Mouse (Mus musculus) intestine, postnatal 0 days (tissue): ENCODE data around the gene Dennd2c. TPM values are rescaled to one million over a fixed set of nuclear protein-coding genes. Genes with fewer than 3 reads are reported as not detected.

Experiments
- ATAC-seq: fragments of 200-750 bp; cut with Nextera tagmentation; 2 replicates; pipeline ENCODE4 v1.8.0; 2017; ENCODE audit warnings: mild to moderate bottlenecking, moderate TSS enrichment, moderate library complexity
- H3K27ac ChIP-seq: fragments of 300-500 bp; sonication (generic); 2 replicates; pipeline ENCODE4 v1.5.1; 2014; ENCODE audit warnings: mild to moderate bottlenecking, low read depth, low read length, moderate library complexity
- H3K27me3 ChIP-seq: fragments of 300-500 bp; sonication (generic); replicated peaks from 2 replicates; pipeline ENCODE4 v1.6.1; 2014; ENCODE audit warnings: low read length, mixed read lengths; ENCODE audit not compliant: control insufficient read depth, insufficient read depth
- H3K36me3 ChIP-seq: fragments of 300-500 bp; sonication (generic); 2 replicates; pipeline ENCODE4 v1.6.1; 2014; ENCODE audit warnings: mild to moderate bottlenecking, moderate library complexity; ENCODE audit not compliant: control insufficient read depth, insufficient read depth
- H3K4me1 ChIP-seq: fragments of 300-500 bp; sonication (generic); replicated peaks from 2 replicates; pipeline ENCODE4 v1.6.1; 2014; ENCODE audit warnings: antibody characterized with exemption, low read length, mixed read lengths; ENCODE audit not compliant: control insufficient read depth, insufficient read depth
- H3K4me2 ChIP-seq: fragments of 300-500 bp; sonication (generic); replicated peaks from 2 replicates; pipeline ENCODE4 v1.6.1; 2014; ENCODE audit warnings: low read depth, mild to moderate bottlenecking, moderate library complexity
- H3K4me3 ChIP-seq: fragments of 300-500 bp; sonication (generic); 2 replicates; pipeline ENCODE4 v1.5.1; 2014; ENCODE audit warnings: low read depth, low read length
- H3K9ac ChIP-seq: fragments of 300-500 bp; sonication (generic); 2 replicates; pipeline ENCODE4 v1.6.1; 2014; ENCODE audit warnings: mild to moderate bottlenecking, low read depth, low read length
- H3K9me3 ChIP-seq: fragments of 300-500 bp; sonication (generic); 2 replicates; pipeline ENCODE4 v1.6.1; 2016; ENCODE audit warnings: mixed run types; ENCODE audit not compliant: control insufficient read depth
- CTCF ChIP-seq: sonication (generic); IDR thresholded peaks from 2 replicates; pipeline ENCODE4 v1.5.1; 2016; ENCODE audit warnings: low read depth, mild to moderate bottlenecking, control low read depth, antibody characterized with exemption, moderate library complexity
- WGBS: fragments of 180-500 bp; shearing (Covaris S2); extraction: QIAGEN DNeasy Blood & Tissue Kit; methylation state at CpG from one replicate; pipeline ENCODE4 v1.1.7; 2014; 5-methylcytosine and 5-hydroxymethylcytosine counted together
- polyA plus RNA-seq: library from polyadenylated mRNA; unstranded; fragments of >200 nt; fragmentation: Nextera tagmentation; extraction: Ambion mirVana; gene quantifications from 2 replicates; pipeline ENCODE4 v1.2.1, GENCODE M21; 2015

The Dennd2c gene
- polyA plus RNA-seq, 1 experiment from 2014 or later: 0.96 TPM

DNA sequence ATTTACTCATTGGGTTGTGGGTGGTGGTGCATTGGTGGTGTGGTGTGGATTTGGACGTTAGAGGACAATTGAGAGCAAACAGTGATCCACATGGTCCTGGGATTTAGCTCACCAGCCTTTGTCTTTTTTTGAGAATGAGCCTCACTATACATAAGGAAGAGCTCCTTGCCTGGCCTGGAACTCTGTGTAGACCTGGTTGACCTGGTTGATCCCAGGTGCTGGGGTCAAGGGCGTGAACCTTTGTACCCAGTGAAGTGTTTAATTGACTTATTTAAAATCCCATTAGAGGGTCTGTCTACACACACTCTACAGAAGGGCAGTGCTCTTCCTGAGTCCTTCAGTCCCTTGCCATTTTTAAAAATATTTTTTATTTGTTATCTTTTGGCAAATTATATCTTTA is 42.9 kb downstream of the Dennd2c start:
- H3K27me3 ChIP-seq: no peaks in the 10 kb centered on the region
- no peak overlapping the region for H3K9ac ChIP-seq
- no peak for TF ChIP-seq CTCF
- H3K4me1 ChIP-seq: no peaks in the 10 kb centered on the region
- H3K27ac ChIP-seq: no peak overlapping the region
- no peak overlapping the region for H3K4me3 ChIP-seq
- H3K36me3 ChIP-seq: no peaks in the 10 kb centered on the region
- WGBS: 73% methylated on average over 2 of the region's 2 CpGs
- ATAC-seq: no peak
- H3K9me3 ChIP-seq: no peaks in the 10 kb centered on the region
- no peak overlapping the region for H3K4me2 ChIP-seq

DNA sequence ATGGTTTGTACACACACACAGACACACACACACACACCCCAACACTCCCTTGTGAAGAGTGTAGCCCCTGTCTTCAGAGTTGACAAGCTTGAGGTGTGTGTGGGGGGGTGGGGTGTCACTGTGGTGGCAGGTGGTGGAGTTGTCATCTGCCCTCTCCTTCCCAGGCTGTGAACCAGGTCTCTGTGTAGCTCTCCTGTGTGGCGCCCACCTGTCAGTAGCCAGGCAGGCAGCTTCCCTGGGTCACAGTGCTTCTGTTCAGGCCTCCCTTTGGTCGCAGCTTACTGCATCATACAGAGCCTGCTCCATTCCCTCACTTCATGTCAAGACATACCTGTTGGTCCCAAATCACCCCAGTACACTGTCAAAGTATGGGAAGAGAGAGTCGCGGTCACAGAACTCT is 43.4 kb downstream of the Dennd2c start:
- H3K9ac ChIP-seq: no peak overlapping the region
- H3K4me1 ChIP-seq: no peaks in the 10 kb centered on the region
- no peak overlapping the region for H3K4me3 ChIP-seq
- no peak overlapping the region for H3K4me2 ChIP-seq
- no peaks in the 10 kb centered on the region for H3K9me3 ChIP-seq
- no peak overlapping the region for H3K27ac ChIP-seq
- H3K36me3 ChIP-seq: no peaks in the 10 kb centered on the region
- TF ChIP-seq CTCF: no peak
- ATAC-seq: no peak
- 77% methylated on average over 4 of the region's 4 CpGs for WGBS
- H3K27me3 ChIP-seq: no peaks in the 10 kb centered on the region

DNA sequence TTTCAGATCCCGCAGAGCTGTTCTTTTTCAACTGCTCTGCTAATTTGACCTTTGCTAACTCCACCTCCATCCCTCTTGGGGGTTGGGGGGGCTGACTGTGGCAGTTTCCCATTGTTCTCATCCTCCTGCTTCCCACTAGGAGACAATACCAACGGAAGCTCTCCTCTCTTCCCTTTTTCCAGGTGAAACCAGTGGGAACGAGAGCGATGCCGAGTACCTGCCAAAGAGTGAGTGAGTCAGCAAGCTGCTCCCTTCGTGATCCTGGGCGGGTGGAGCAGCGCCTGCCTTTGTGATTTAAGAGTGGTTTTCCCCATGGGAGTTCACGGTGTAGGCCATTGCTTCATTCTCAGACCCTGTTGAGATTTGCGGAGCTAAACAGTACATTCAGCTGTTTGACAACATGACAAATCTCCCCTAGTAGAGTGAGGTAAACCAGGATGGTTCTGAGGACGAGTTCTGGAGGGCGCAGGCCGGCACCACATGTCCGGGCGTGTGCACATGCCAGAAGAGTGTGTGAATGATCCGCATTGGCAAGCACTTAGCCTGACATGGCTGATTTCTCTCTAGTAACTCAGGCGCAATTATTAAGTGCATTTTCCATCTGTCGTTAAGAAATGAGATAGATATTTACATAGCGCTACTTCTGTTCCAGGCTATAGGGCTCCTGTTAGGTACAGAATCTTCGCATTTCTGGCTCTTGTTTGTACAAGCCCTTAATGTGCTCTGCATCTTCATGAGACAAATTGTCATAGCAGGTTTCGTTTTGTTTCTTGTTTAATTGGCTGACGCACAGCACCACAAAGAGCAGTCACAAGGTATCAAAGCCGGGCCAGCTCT is 44.1 kb downstream of the Dennd2c start:
- no peak overlapping the region for H3K27ac ChIP-seq
- no peaks in the 10 kb centered on the region for H3K4me1 ChIP-seq
- no peak for ATAC-seq
- no peaks in the 10 kb centered on the region for H3K27me3 ChIP-seq
- no peaks in the 10 kb centered on the region for H3K36me3 ChIP-seq
- 67% methylated on average over 23 of the region's 23 CpGs for WGBS
- H3K4me3 ChIP-seq: no peak overlapping the region
- TF ChIP-seq CTCF: no peak
- H3K4me2 ChIP-seq: no peak overlapping the region
- no peaks in the 10 kb centered on the region for H3K9me3 ChIP-seq
- H3K9ac ChIP-seq: no peak overlapping the region

DNA sequence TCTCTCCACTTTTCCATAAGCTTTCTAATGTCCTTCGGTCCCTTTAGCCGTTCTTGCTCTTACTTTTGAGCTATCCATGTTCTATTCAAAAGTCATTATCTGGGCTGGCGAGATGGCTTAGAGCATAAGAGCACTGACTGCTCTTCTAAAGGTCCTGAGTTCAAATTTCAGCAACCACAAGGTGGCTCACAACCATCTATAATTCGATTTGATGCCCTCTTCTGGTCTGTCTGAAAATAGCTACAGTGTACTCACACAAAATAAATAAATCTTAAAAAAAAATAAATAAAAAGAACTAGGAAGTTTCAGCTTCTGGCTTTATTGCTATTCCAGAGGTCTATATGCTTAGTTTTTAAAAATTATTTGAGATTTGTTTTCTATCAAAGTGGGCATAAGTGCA is 45.4 kb downstream of the Dennd2c start:
- no peaks in the 10 kb centered on the region for H3K9me3 ChIP-seq
- H3K4me2 ChIP-seq: no peak overlapping the region
- no peaks in the 10 kb centered on the region for H3K27me3 ChIP-seq
- no peak overlapping the region for H3K27ac ChIP-seq
- 87% methylated on average over 4 of the region's 4 CpGs for WGBS
- ATAC-seq: no peak
- TF ChIP-seq CTCF: peak; percentile 22; the same call in 1 of the 2 replicates
- no peak overlapping the region for H3K4me3 ChIP-seq
- no peak overlapping the region for H3K9ac ChIP-seq
- no peaks in the 10 kb centered on the region for H3K4me1 ChIP-seq
- H3K36me3 ChIP-seq: 0 out of 2 replicates have a peak, but pooled peaks cover 3% of the 10 kb centered on the region

DNA sequence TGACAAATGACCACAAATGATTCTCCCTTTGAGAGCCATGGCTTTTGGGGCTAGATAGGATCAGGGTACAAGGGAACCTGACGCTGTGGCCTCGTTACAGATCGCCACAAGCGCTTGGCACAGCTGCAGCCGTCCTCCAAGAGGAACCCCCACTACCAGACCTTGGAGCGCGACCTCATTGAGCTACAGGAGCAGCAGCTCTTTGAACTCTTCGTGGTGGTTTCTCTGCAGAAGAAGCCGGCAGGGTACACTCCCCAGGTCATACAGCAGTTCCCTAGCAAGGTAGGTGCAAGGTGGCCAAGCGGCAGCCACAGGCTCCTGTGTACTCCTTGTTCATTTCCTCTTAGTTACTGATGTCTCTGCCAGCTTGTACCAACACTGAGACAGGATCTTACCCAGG is 46.5 kb downstream of the Dennd2c start:
- Histone ChIP-seq H3K36me3 (0 out of 2 replicates have a peak, but pooled peaks cover 8% of the 10 kb centered on the region), H3K9ac (no peak overlapping the region), H3K27me3 (no peaks in the 10 kb centered on the region), H3K4me1 (no peaks in the 10 kb centered on the region), H3K27ac (no peak overlapping the region), H3K9me3 (no peaks in the 10 kb centered on the region), H3K4me3 (no peak overlapping the region), H3K4me2 (no peak overlapping the region)
- WGBS: 91% methylated on average over 10 of the region's 10 CpGs
- no peak for TF ChIP-seq CTCF
- no peak for ATAC-seq

DNA sequence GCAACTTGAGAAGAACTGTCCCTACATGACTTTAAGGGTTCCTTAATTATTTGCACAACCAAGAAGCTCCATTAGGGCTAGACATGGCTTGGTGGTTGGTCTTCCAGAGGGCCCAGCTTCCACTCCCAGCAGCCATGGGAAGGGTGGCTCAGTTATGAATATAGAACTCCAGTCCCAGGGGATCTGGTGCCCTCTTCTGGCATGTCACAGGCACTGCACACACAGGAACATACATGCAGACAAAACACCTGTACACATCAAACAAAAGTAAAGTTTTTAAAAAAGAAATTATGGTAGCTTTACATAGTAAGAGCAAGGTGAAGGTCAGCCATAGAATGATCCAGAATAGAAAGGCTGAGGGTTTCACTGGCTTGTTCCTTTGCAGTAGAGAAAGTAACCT is 51.4 kb downstream of the Dennd2c start:
- H3K36me3 ChIP-seq: 0 out of 2 replicates have a peak, but pooled peaks cover 8% of the 10 kb centered on the region
- H3K27ac ChIP-seq: no peak overlapping the region
- no peak overlapping the region for H3K4me2 ChIP-seq
- no peaks in the 10 kb centered on the region for H3K27me3 ChIP-seq
- H3K4me1 ChIP-seq: no peaks in the 10 kb centered on the region
- no peak overlapping the region for H3K9ac ChIP-seq
- peak; percentile 67 for TF ChIP-seq CTCF
- no peak for ATAC-seq
- no peak overlapping the region for H3K4me3 ChIP-seq
- no peaks in the 10 kb centered on the region for H3K9me3 ChIP-seq
